Mouse (Mus musculus) kidney, adult 8-10 months (tissue): ENCODE results near the gene BC017158.
"Not testable (repeated sequence)": the region's sequence is repeated elsewhere in the genome, so short reads cannot be mapped to it uniquely, and the experiment has no call there.

Source experiments
- DNase-seq, 2 experiments: peaks; one replicate each; pipeline ENCODE4 v3.0.0; 2022

BC017158 gene

GRCm38 (mm10) chr7:128297617-128298480, at the start of gene BC017158:
BC017158 (minus strand) TSS chr7:128298170.
- DNase-seq: peak; percentile 80 to 85

GRCm38 (mm10) chr7:128346991-128347390, 49.0 kb upstream of the BC017158 start:
- DNase-seq: peak in 1 of 2 experiments; percentile 1

- DNase-seq: no peak
Observed at GRCm38 (mm10) chr7:128346522-128346921, 48.6 kb upstream of the BC017158 start.

- DNase-seq: no peak
Observed at GRCm38 (mm10) chr7:128345691-128346090, 47.7 kb upstream of the BC017158 start.

- DNase-seq: peak; percentile 64 to 83
Observed at GRCm38 (mm10) chr7:128344928-128345653, 47.1 kb upstream of the BC017158 start.

GRCm38 (mm10) chr7:128344488-128344887, 46.5 kb upstream of the BC017158 start:
- DNase-seq: no peak

- not testable (repeated sequence) for DNase-seq
Observed at GRCm38 (mm10) chr7:128342691-128343090, 44.7 kb upstream of the BC017158 start.

- not testable (repeated sequence) for DNase-seq
Observed at GRCm38 (mm10) chr7:128340321-128340720, 42.4 kb upstream of the BC017158 start.

- peak; percentile 38 to 49 for DNase-seq
Observed at GRCm38 (mm10) chr7:128332896-128333295, 34.9 kb upstream of the BC017158 start.

GRCm38 (mm10) chr7:128330981-128331380, 33.0 kb upstream of the BC017158 start:
- no peak for DNase-seq

GRCm38 (mm10) chr7:128324977-128325376, 27.0 kb upstream of the BC017158 start:
- DNase-seq: no peak

GRCm38 (mm10) chr7:128321260-128321659, 23.3 kb upstream of the BC017158 start:
- no peak for DNase-seq

GRCm38 (mm10) chr7:128320219-128320816, 22.3 kb upstream of the BC017158 start:
- DNase-seq: no peak

- DNase-seq: no peak
Observed at GRCm38 (mm10) chr7:128319140-128319539, 21.2 kb upstream of the BC017158 start.

- DNase-seq: no peak
Observed at GRCm38 (mm10) chr7:128317011-128317410, 19.0 kb upstream of the BC017158 start.

GRCm38 (mm10) chr7:128314491-128314890, 16.5 kb upstream of the BC017158 start:
- DNase-seq: no peak

- no peak for DNase-seq
Observed at GRCm38 (mm10) chr7:128313601-128314000, 15.6 kb upstream of the BC017158 start.

- no peak for DNase-seq
Observed at GRCm38 (mm10) chr7:128312375-128313059, 14.5 kb upstream of the BC017158 start.

- no peak for DNase-seq
Observed at GRCm38 (mm10) chr7:128311811-128312210, 13.8 kb upstream of the BC017158 start.

- no peak for DNase-seq
Observed at GRCm38 (mm10) chr7:128311263-128311662, 13.3 kb upstream of the BC017158 start.

GRCm38 (mm10) chr7:128310229-128310688, 12.3 kb upstream of the BC017158 start:
- no peak for DNase-seq

- DNase-seq: no peak
Observed at GRCm38 (mm10) chr7:128309776-128310175, 11.8 kb upstream of the BC017158 start.

- no peak for DNase-seq
Observed at GRCm38 (mm10) chr7:128309216-128309615, 11.2 kb upstream of the BC017158 start.
